Mouse (Mus musculus) C2C12 (cell line): ENCODE measurements at regions not wholly inside any gene's neighbourhood (a gene's known extent, or its start where the extent isn't known, plus 50 kb on each side); places are given as distances from the start of the nearest gene placed in this dataset.

Experiments used
- CEBPB ChIP-seq: IDR thresholded peaks from one replicate; pipeline ENCODE4 v1.6.1; 2011; ENCODE audit warnings: low read depth, mild to moderate bottlenecking, control low read depth, moderate library complexity
- CTCF ChIP-seq: IDR thresholded peaks from one replicate; pipeline ENCODE4 v1.5.1; 2011; ENCODE audit not compliant: control insufficient read depth, insufficient read depth, insufficient read length
- MAX ChIP-seq: IDR thresholded peaks from one replicate; pipeline ENCODE4 v1.6.1; 2011; ENCODE audit warnings: mild to moderate bottlenecking, control low read depth
- MYOD1 ChIP-seq: IDR thresholded peaks from one replicate; pipeline ENCODE4 v1.6.1; 2011; ENCODE audit warnings: low read depth; ENCODE audit not compliant: control insufficient read depth, insufficient read length
- MYOG ChIP-seq: IDR thresholded peaks from one replicate; pipeline ENCODE4 v1.6.1; 2011; ENCODE audit not compliant: control insufficient read depth, insufficient read length; ENCODE audit errors: extremely low read depth
- USF1 ChIP-seq: IDR thresholded peaks from one replicate; pipeline ENCODE4 v1.6.1; 2011; ENCODE audit warnings: low read depth, mild to moderate bottlenecking, control low read depth, moderate library complexity

DNA sequence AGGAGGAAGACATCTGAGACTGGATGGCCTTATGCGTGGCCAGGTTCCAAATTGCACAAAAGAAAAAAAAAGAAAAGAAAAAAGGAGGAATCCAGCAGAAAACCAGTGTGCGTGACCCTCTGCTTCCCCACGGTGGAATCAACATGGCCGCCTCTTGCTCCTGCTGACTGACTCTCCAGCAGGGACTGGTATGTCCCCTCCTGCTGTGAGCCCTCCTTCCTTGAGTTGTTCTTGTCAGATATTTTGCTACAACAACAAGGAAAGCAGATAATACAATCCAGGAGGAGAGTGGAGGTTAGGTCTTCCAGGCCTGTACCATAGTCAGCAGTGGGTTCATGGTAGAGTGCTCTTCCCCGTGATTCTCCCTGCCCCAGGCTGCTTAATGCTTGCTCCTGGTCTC is 168.8 kb downstream of the Kif26a start:
- TF ChIP-seq CTCF, result no peak
- TF ChIP-seq MAX, result no peak
- no peak for TF ChIP-seq USF1
- TF ChIP-seq CEBPB, result no peak
- no peak for TF ChIP-seq MYOG
- no peak for TF ChIP-seq MYOD1
